Mouse (Mus musculus): ENCODE results near the gene Bdkrb1. TPM values are rescaled to one million over a fixed set of nuclear protein-coding genes. Genes with fewer than 3 reads are reported as not detected.

Bdkrb1 gene
- polyA plus RNA-seq (2012; rRNA removed), result not detected in 2 replicates

GRCm38 (mm10) chr12:105602581-105603210 lies at the start of gene Bdkrb1:
Gene Bdkrb1, plus strand, starts transcription at chr12:105603085.

GRCm38 (mm10) chr12:105562936-105563680 lies 39.8 kb upstream of the Bdkrb1 start, which contains the start of gene Bdkrb2:
Gene Bdkrb2, plus strand, starts transcription at chr12:105563226.

Other genes starting within 250 kb of the Bdkrb1 start
- 0.18 and 0.28 TPM in 2 replicates for gene D430019H16Rik, start 149.2 kb upstream of the Bdkrb1 start, polyA plus RNA-seq (2012; rRNA removed)
- 0.01 and 0.06 TPM in 2 replicates for gene Bdkrb2, start 39.9 kb upstream of the Bdkrb1 start, polyA plus RNA-seq (2012; rRNA removed)
- gene Gskip, start 81.7 kb downstream of the Bdkrb1 start, polyA plus RNA-seq (2012; rRNA removed), result 4.9 and 5.5 TPM in 2 replicates
- gene Atg2b, start 82.1 kb downstream of the Bdkrb1 start, polyA plus RNA-seq (2012; rRNA removed), result 13.4 and 14.1 TPM in 2 replicates
- 0.02 and 0.06 TPM in 2 replicates for gene Ak7, start 102.9 kb downstream of the Bdkrb1 start, polyA plus RNA-seq (2012; rRNA removed)
- 56.9 and 66.3 TPM in 2 replicates for gene Papola, start 181.6 kb downstream of the Bdkrb1 start, polyA plus RNA-seq (2012; rRNA removed)

All from liver, embryonic 14 days (tissue).